Mouse (Mus musculus): Measurements from ENCODE around the gene 5730409E04Rik. TPM values are rescaled to one million over a fixed set of nuclear protein-coding genes. Genes with fewer than 3 reads are reported as not detected.

5730409E04Rik gene
- polyA plus RNA-seq, 1 experiment, result 19.1 TPM

GRCm38 (mm10) chr4:126631922-126632321 lies 22.3 kb downstream of the 5730409E04Rik start:
- TF ChIP-seq CTCF (IDR thresholded peaks at IDR 0.05; ENCODE audit: borderline replicate concordance, insufficient read depth, low read length) (no peak), POLR2A (IDR thresholded peaks at IDR 0.05; ENCODE audit: low read depth, low read length) (no peak)
- no peak overlapping the region for H3K27ac ChIP-seq (ENCODE audit: insufficient read depth, low read length)
- H3K4me3 ChIP-seq (ENCODE audit: insufficient read depth, low read length), result no peak overlapping the region
- no peaks in the 10 kb centered on the region for H3K4me1 ChIP-seq (ENCODE audit: control insufficient read depth, insufficient read depth, low read length)

- no peak overlapping the region for H3K27ac ChIP-seq (ENCODE audit: insufficient read depth, low read length)
- no peak for TF ChIP-seq POLR2A (IDR thresholded peaks at IDR 0.05; ENCODE audit: low read depth, low read length)
- TF ChIP-seq CTCF (IDR thresholded peaks at IDR 0.05; ENCODE audit: borderline replicate concordance, insufficient read depth, low read length), result no peak
Observed at GRCm38 (mm10) chr4:126632668-126633067, 23.1 kb downstream of the 5730409E04Rik start.

DNA sequence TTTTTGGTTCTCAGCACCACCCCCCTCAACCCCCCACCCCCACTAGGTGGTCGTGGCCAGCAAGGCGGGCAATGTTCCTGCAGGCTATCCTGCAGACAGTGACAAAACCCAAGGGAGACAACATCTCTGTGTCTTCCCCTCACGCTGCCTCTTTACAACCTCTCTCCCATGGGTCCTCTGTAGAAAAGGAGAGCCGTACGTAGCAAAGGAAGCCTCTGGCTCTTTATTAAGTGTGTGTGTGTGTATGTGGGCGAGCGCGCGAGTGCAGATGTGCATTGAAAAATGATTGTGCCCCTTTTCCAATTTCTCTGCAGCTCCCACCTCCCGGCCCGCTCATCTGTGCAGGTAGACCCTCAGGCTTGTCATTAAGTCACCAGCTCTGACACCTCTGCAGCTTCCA lies 26.7 kb downstream of the 5730409E04Rik start:
- no peaks in the 10 kb centered on the region for H3K4me1 ChIP-seq (ENCODE audit: control insufficient read depth, insufficient read depth, low read length)
- TF ChIP-seq POLR2A (IDR thresholded peaks at IDR 0.05; ENCODE audit: low read depth, low read length) (no peak), CTCF (IDR thresholded peaks at IDR 0.05; ENCODE audit: borderline replicate concordance, insufficient read depth, low read length) (no peak)
- H3K4me3 ChIP-seq (ENCODE audit: insufficient read depth, low read length), result no peak overlapping the region
- H3K27ac ChIP-seq (ENCODE audit: insufficient read depth, low read length), result no peak overlapping the region

More at GRCm38 (mm10) chr4:126632668-126633067, 23.1 kb downstream of the 5730409E04Rik start:
- Histone ChIP-seq H3K4me3 (ENCODE audit: insufficient read depth, low read length) (no peak overlapping the region), H3K4me1 (ENCODE audit: control insufficient read depth, insufficient read depth, low read length) (no peaks in the 10 kb centered on the region)

- no peak overlapping the region for H3K27ac ChIP-seq (ENCODE audit: insufficient read depth, low read length)
- TF ChIP-seq POLR2A (IDR thresholded peaks at IDR 0.05; ENCODE audit: low read depth, low read length), result no peak
- no peak for TF ChIP-seq CTCF (IDR thresholded peaks at IDR 0.05; ENCODE audit: borderline replicate concordance, insufficient read depth, low read length)
- no peak overlapping the region for H3K4me3 ChIP-seq (ENCODE audit: insufficient read depth, low read length)
- H3K4me1 ChIP-seq (ENCODE audit: control insufficient read depth, insufficient read depth, low read length), result no peaks in the 10 kb centered on the region
Observed at GRCm38 (mm10) chr4:126637446-126637845, 27.8 kb downstream of the 5730409E04Rik start.

DNA sequence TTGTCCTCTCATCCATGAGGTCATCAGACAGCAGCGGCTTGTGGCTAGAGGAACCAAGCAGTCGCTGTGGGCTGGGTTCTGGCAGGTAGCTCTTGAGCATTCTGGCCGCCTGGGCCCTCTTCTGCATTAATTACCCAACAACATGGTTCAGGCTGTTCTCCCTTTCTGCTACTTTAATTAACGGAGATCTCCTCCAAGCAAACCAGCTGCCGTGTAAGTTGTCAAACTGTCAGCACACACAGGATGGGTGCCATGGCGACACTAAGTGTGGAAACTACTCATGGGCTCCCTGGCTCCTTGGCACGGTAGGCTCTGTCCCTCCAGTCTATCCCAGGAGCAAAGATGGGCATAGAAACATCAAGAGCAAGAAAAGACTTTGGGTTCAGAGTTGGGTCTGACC lies 29.7 kb downstream of the 5730409E04Rik start:
- no peak overlapping the region for H3K4me3 ChIP-seq (ENCODE audit: insufficient read depth, low read length)
- no peak for TF ChIP-seq CTCF (IDR thresholded peaks at IDR 0.05; ENCODE audit: borderline replicate concordance, insufficient read depth, low read length)
- no peak for TF ChIP-seq POLR2A (IDR thresholded peaks at IDR 0.05; ENCODE audit: low read depth, low read length)
- no peaks in the 10 kb centered on the region for H3K4me1 ChIP-seq (ENCODE audit: control insufficient read depth, insufficient read depth, low read length)
- no peak overlapping the region for H3K27ac ChIP-seq (ENCODE audit: insufficient read depth, low read length)

GRCm38 (mm10) chr4:126641901-126642300 lies 32.3 kb downstream of the 5730409E04Rik start:
- no peak overlapping the region for H3K4me3 ChIP-seq (ENCODE audit: insufficient read depth, low read length)

DNA sequence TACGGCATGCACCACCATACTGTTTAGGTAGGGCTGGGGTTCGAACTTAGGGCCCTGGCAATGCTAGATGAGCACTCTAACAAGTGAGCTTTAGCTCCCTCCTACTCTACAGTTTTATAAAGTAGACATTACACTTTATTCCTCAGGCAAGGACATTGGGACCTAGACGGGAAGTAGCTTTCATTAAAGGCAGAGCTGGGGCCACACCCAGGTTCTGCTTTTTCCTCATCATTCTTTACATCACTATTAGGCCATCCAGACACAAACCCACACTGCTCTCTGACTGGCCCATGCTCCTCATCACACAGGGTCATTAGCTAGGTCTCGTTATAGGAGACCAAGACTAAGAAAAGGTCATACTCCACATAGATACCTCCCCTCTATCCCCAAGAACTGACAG lies 34.2 kb downstream of the 5730409E04Rik start:
- H3K4me3 ChIP-seq (ENCODE audit: insufficient read depth, low read length), result no peak overlapping the region

More at GRCm38 (mm10) chr4:126641901-126642300, 32.3 kb downstream of the 5730409E04Rik start:
- TF ChIP-seq CTCF (IDR thresholded peaks at IDR 0.05; ENCODE audit: borderline replicate concordance, insufficient read depth, low read length) (no peak), POLR2A (IDR thresholded peaks at IDR 0.05; ENCODE audit: low read depth, low read length) (no peak)
- H3K4me1 ChIP-seq (ENCODE audit: control insufficient read depth, insufficient read depth, low read length), result no peaks in the 10 kb centered on the region
- H3K27ac ChIP-seq (ENCODE audit: insufficient read depth, low read length), result no peak overlapping the region

GRCm38 (mm10) chr4:126644333-126644963 lies 34.8 kb downstream of the 5730409E04Rik start:
- TF ChIP-seq CTCF (IDR thresholded peaks at IDR 0.05; ENCODE audit: borderline replicate concordance, insufficient read depth, low read length) (no peak), POLR2A (IDR thresholded peaks at IDR 0.05; ENCODE audit: low read depth, low read length) (no peak)
- no peak overlapping the region for H3K4me3 ChIP-seq (ENCODE audit: insufficient read depth, low read length)
- no peak overlapping the region for H3K27ac ChIP-seq (ENCODE audit: insufficient read depth, low read length)
- H3K4me1 ChIP-seq (ENCODE audit: control insufficient read depth, insufficient read depth, low read length), result no peaks in the 10 kb centered on the region

More for the DNA sequence above, 34.2 kb downstream of the 5730409E04Rik start:
- Histone ChIP-seq H3K27ac (ENCODE audit: insufficient read depth, low read length) (no peak overlapping the region), H3K4me1 (ENCODE audit: control insufficient read depth, insufficient read depth, low read length) (no peaks in the 10 kb centered on the region)
- no peak for TF ChIP-seq POLR2A (IDR thresholded peaks at IDR 0.05; ENCODE audit: low read depth, low read length)
- no peak for TF ChIP-seq CTCF (IDR thresholded peaks at IDR 0.05; ENCODE audit: borderline replicate concordance, insufficient read depth, low read length)

DNA sequence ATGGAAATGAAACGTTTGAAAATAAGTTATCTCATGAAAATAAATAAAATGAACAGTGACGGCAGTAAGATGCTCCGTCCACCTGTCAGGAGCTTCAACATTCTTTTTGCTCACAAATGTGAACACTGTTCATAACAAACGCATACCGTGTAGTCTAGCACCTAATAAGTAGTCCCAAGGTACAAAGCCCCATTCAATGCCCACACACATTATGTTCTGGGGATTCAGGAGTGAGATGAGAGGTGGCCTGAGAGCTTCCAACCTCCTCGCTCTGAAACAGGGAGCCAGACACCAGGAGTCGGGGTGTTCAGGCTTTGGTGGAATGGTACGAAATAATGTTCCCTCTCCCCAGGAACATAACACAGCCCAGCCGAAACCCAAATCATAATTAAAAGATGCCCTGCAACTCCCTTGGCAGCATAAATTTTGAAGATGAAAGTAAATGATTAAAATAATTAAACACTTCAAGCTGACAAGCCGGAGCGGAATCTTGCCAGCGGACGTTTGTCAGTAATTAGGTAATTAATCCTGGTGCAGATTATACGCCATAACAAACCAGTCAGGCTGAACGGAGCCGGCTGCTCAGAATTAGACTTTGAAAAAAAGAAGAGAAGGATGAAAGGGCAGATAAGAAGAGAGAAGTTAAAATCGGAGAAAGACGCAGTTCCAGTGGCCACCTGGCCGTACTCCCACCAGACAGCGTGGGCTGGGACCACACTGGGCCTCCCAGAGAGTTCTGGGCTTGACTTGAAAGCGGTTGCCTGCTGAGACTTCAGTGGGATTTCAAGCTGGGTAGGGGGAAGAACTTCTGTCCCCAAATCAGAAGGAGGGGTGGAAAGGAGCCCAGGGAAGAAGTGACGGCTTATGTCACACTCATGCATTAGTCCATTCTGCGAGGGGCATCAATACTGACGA lies 38.6 kb downstream of the 5730409E04Rik start:
- Histone ChIP-seq H3K4me1 (ENCODE audit: control insufficient read depth, insufficient read depth, low read length) (no peaks in the 10 kb centered on the region), H3K27ac (ENCODE audit: insufficient read depth, low read length) (no peak overlapping the region)
- TF ChIP-seq CTCF (IDR thresholded peaks at IDR 0.05; ENCODE audit: borderline replicate concordance, insufficient read depth, low read length) (no peak), POLR2A (IDR thresholded peaks at IDR 0.05; ENCODE audit: low read depth, low read length) (no peak)

GRCm38 (mm10) chr4:126653148-126653547 lies 43.5 kb downstream of the 5730409E04Rik start:
- TF ChIP-seq POLR2A (IDR thresholded peaks at IDR 0.05; ENCODE audit: low read depth, low read length), result no peak
- TF ChIP-seq CTCF (IDR thresholded peaks at IDR 0.05; ENCODE audit: borderline replicate concordance, insufficient read depth, low read length), result no peak
- H3K4me1 ChIP-seq (ENCODE audit: control insufficient read depth, insufficient read depth, low read length), result no peaks in the 10 kb centered on the region
- no peak overlapping the region for H3K27ac ChIP-seq (ENCODE audit: insufficient read depth, low read length)
- H3K4me3 ChIP-seq (ENCODE audit: insufficient read depth, low read length), result no peak overlapping the region

More for the DNA sequence above, 38.6 kb downstream of the 5730409E04Rik start:
- H3K4me3 ChIP-seq (ENCODE audit: insufficient read depth, low read length), result no peak overlapping the region
